Mouse (Mus musculus) intestine, embryonic 16.5 days (tissue): ENCODE results near the gene Tmcc3. TPM values are rescaled to one million over a fixed set of nuclear protein-coding genes. Genes with fewer than 3 reads are reported as not detected.

Experiments used
- ATAC-seq: fragments of 200-750 bp; cut with Nextera tagmentation; 2 replicates; pipeline ENCODE4 v1.8.0; 2017; ENCODE audit warnings: moderate TSS enrichment, moderate library complexity
- H3K27ac ChIP-seq: fragments of 300-500 bp; sonication (generic); 2 replicates; pipeline ENCODE4 v1.5.1; 2014; ENCODE audit warnings: mild to moderate bottlenecking, low read length
- H3K27me3 ChIP-seq: fragments of 300-500 bp; sonication (generic); replicated peaks from 2 replicates; pipeline ENCODE4 v1.6.1; 2014; ENCODE audit warnings: low read length, control low read depth, mixed read lengths; ENCODE audit not compliant: control insufficient read depth, insufficient read depth
- H3K36me3 ChIP-seq: fragments of 300-500 bp; sonication (generic); 2 replicates; pipeline ENCODE4 v1.6.1; 2014; ENCODE audit warnings: low read length, control low read depth; ENCODE audit not compliant: control insufficient read depth, insufficient read depth
- H3K4me1 ChIP-seq: fragments of 300-500 bp; sonication (generic); 2 replicates; pipeline ENCODE4 v1.6.1; 2014; ENCODE audit warnings: low read length, control low read depth, mixed read lengths; ENCODE audit not compliant: control insufficient read depth, insufficient read depth
- H3K4me2 ChIP-seq: fragments of 300-500 bp; sonication (generic); 2 replicates; pipeline ENCODE4 v1.6.1; 2014; ENCODE audit warnings: low read depth, low read length, control low read depth
- H3K4me3 ChIP-seq: fragments of 300-500 bp; sonication (generic); 2 replicates; pipeline ENCODE4 v1.5.1; 2014; ENCODE audit warnings: mild to moderate bottlenecking, low read length
- H3K9ac ChIP-seq: fragments of 300-500 bp; sonication (generic); 2 replicates; pipeline ENCODE4 v1.6.1; 2014; ENCODE audit warnings: low read depth, low read length
- H3K9me3 ChIP-seq: fragments of 300-500 bp; sonication (generic); 2 replicates; pipeline ENCODE4 v1.6.1; 2016; ENCODE audit warnings: low read length, control low read depth; ENCODE audit not compliant: control insufficient read depth
- WGBS: fragments of 180-500 bp; shearing (Covaris S2); extraction: QIAGEN DNeasy Blood & Tissue Kit; methylation state at CpG from one replicate; pipeline ENCODE4 v1.1.7; 2014; 5-methylcytosine and 5-hydroxymethylcytosine counted together
- polyA plus RNA-seq: library from polyadenylated mRNA; unstranded; fragments of >200 nt; fragmentation: Nextera tagmentation; extraction: Ambion mirVana; gene quantifications from 2 replicates; pipeline ENCODE4 v1.2.1, GENCODE M21; 2015

The Tmcc3 gene
- polyA plus RNA-seq, 1 experiment from 2014 or later: 8.8 TPM

- H3K36me3 ChIP-seq: no peaks in the 10 kb centered on the region
- no peak overlapping the region for H3K4me2 ChIP-seq
Measured at GRCm38 (mm10) chr10:94380082-94380481, 68.3 kb downstream of the Tmcc3 start.

GRCm38 (mm10) chr10:94380662-94381392, 69.1 kb downstream of the Tmcc3 start:
- H3K9me3 ChIP-seq: peaks cover 6% of the 10 kb centered on the region; the same call in 1 of the 2 replicates
- H3K27me3 ChIP-seq: no peaks in the 10 kb centered on the region
- 58% methylated on average over 9 of the region's 9 CpGs for WGBS
- H3K9ac ChIP-seq: no peak overlapping the region
- no peaks in the 10 kb centered on the region for H3K4me1 ChIP-seq
- H3K27ac ChIP-seq: no peak overlapping the region
- no peak for ATAC-seq
- no peaks in the 10 kb centered on the region for H3K36me3 ChIP-seq
- no peak overlapping the region for H3K4me3 ChIP-seq
- no peak overlapping the region for H3K4me2 ChIP-seq

More at GRCm38 (mm10) chr10:94380082-94380481, 68.3 kb downstream of the Tmcc3 start:
- Histone ChIP-seq H3K27ac (no peak overlapping the region), H3K9ac (no peak overlapping the region), H3K27me3 (no peaks in the 10 kb centered on the region), H3K4me1 (no peaks in the 10 kb centered on the region), H3K9me3 (peaks cover 3% of the 10 kb centered on the region; the same call in 1 of the 2 replicates), H3K4me3 (no peak overlapping the region)
- ATAC-seq: no peak
- 96% methylated on average over 2 of the region's 2 CpGs for WGBS

GRCm38 (mm10) chr10:94381393-94381740, 69.6 kb downstream of the Tmcc3 start:
- Histone ChIP-seq H3K9me3 (peaks cover 6% of the 10 kb centered on the region; the same call in 1 of the 2 replicates), H3K4me3 (no peak overlapping the region), H3K9ac (no peak overlapping the region), H3K27ac (no peak overlapping the region), H3K36me3 (no peaks in the 10 kb centered on the region), H3K4me2 (no peak overlapping the region), H3K4me1 (no peaks in the 10 kb centered on the region), H3K27me3 (no peaks in the 10 kb centered on the region)
- no peak for ATAC-seq
- 87% methylated on average over 4 of the region's 4 CpGs for WGBS

GRCm38 (mm10) chr10:94382618-94383017, 70.9 kb downstream of the Tmcc3 start:
- Histone ChIP-seq H3K9ac (no peak overlapping the region), H3K9me3 (peaks cover 6% of the 10 kb centered on the region; the same call in 1 of the 2 replicates), H3K4me3 (no peak overlapping the region), H3K4me2 (no peak overlapping the region), H3K27me3 (no peaks in the 10 kb centered on the region), H3K36me3 (no peaks in the 10 kb centered on the region), H3K4me1 (no peaks in the 10 kb centered on the region), H3K27ac (no peak overlapping the region)
- WGBS: 89% methylated on average over 14 of the region's 14 CpGs
- ATAC-seq: no peak

- Histone ChIP-seq H3K27me3 (no peaks in the 10 kb centered on the region), H3K36me3 (no peaks in the 10 kb centered on the region), H3K9me3 (peaks cover 6% of the 10 kb centered on the region; the same call in 1 of the 2 replicates), H3K4me1 (no peaks in the 10 kb centered on the region), H3K4me3 (no peak overlapping the region), H3K9ac (no peak overlapping the region), H3K4me2 (no peak overlapping the region), H3K27ac (no peak overlapping the region)
- ATAC-seq: no peak
- WGBS: 83% methylated on average over 6 of the region's 6 CpGs
Measured at GRCm38 (mm10) chr10:94383565-94383964, 71.8 kb downstream of the Tmcc3 start.

GRCm38 (mm10) chr10:94389219-94389618, 77.5 kb downstream of the Tmcc3 start:
- WGBS: 88% methylated on average over 6 of the region's 6 CpGs
- H3K9me3 ChIP-seq: 0 out of 2 replicates have a peak, but pooled peaks cover 3% of the 10 kb centered on the region
- no peak overlapping the region for H3K4me2 ChIP-seq
- H3K9ac ChIP-seq: no peak overlapping the region
- H3K4me1 ChIP-seq: no peaks in the 10 kb centered on the region
- no peaks in the 10 kb centered on the region for H3K27me3 ChIP-seq
- no peaks in the 10 kb centered on the region for H3K36me3 ChIP-seq
- ATAC-seq: no peak
- H3K4me3 ChIP-seq: no peak overlapping the region
- H3K27ac ChIP-seq: no peak overlapping the region

GRCm38 (mm10) chr10:94391049-94391448, 79.3 kb downstream of the Tmcc3 start:
- H3K9me3 ChIP-seq: no peaks in the 10 kb centered on the region
- H3K4me2 ChIP-seq: no peak overlapping the region
- H3K27me3 ChIP-seq: no peaks in the 10 kb centered on the region
- H3K4me1 ChIP-seq: no peaks in the 10 kb centered on the region
- H3K9ac ChIP-seq: no peak overlapping the region
- no peak overlapping the region for H3K27ac ChIP-seq
- no peaks in the 10 kb centered on the region for H3K36me3 ChIP-seq
- ATAC-seq: no peak
- H3K4me3 ChIP-seq: no peak overlapping the region
- 66% methylated on average over 5 of the region's 5 CpGs for WGBS

- H3K9ac ChIP-seq: no peak overlapping the region
- no peaks in the 10 kb centered on the region for H3K9me3 ChIP-seq
- no peak overlapping the region for H3K27ac ChIP-seq
- H3K4me1 ChIP-seq: no peaks in the 10 kb centered on the region
- H3K4me2 ChIP-seq: no peak overlapping the region
- H3K27me3 ChIP-seq: no peaks in the 10 kb centered on the region
- ATAC-seq: no peak
- H3K36me3 ChIP-seq: no peaks in the 10 kb centered on the region
- no peak overlapping the region for H3K4me3 ChIP-seq
Measured at GRCm38 (mm10) chr10:94394286-94394685, 82.5 kb downstream of the Tmcc3 start.

GRCm38 (mm10) chr10:94397833-94398596, 86.3 kb downstream of the Tmcc3 start:
- no peaks in the 10 kb centered on the region for H3K9me3 ChIP-seq
- no peaks in the 10 kb centered on the region for H3K27me3 ChIP-seq
- no peaks in the 10 kb centered on the region for H3K36me3 ChIP-seq
- H3K4me3 ChIP-seq: no peak overlapping the region
- 67% methylated on average over 11 of the region's 11 CpGs for WGBS
- ATAC-seq: no peak
- H3K4me2 ChIP-seq: no peak overlapping the region
- no peaks in the 10 kb centered on the region for H3K4me1 ChIP-seq
- H3K27ac ChIP-seq: no peak overlapping the region
- no peak overlapping the region for H3K9ac ChIP-seq
